19 mouse cellular contexts compared by ENCODE assay signal in the genomic region with DNA sequence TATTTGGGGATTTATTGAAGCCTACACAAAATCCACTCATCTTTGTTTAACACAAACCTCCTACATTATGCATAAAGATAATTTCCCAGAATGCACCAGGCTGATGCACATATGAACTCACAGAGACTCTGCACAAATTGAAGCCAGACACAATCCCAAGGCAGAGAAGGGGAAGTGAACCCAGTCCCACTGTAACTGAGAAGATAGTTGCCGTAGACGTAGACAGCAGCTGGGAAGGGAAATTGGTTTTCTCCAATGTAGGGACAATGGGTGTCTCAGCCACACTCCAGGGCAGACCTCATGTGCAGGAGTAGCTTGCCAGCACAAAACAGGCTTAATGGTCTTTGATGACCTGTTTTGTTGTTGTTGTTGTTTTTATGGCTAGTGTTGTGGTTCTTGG.
"Had no signal": no experiment of that assay in that cellular context is flagged by ENCODE, and none has a peak within 500 bp of the region (broad histone marks: within the 10 kb centered on the region; RNA-seq: fewer than 3 reads in every experiment).

No protein-coding gene starts in this region.

- H3K4me2 ChIP-seq: lung, embryonic 14.5 days; midbrain, embryonic 12.5 days; neural tube, embryonic 13.5 days; neural tube, embryonic 15.5 days had no signal

- H3K9ac ChIP-seq: lung, embryonic 14.5 days; midbrain, embryonic 12.5 days; neural tube, embryonic 13.5 days; neural tube, embryonic 15.5 days had no signal

- H3K27ac ChIP-seq: midbrain, embryonic 10.5 days; midbrain, embryonic 12.5 days; neural tube, embryonic 13.5 days; neural tube, embryonic 15.5 days had no signal

- H3K9me3 ChIP-seq: midbrain, embryonic 10.5 days; midbrain, embryonic 12.5 days; neural tube, embryonic 13.5 days; neural tube, embryonic 15.5 days had no signal

- H3K36me3 ChIP-seq: midbrain, embryonic 10.5 days; midbrain, embryonic 12.5 days; neural tube, embryonic 13.5 days; neural tube, embryonic 15.5 days had no signal

- ATAC-seq: midbrain, embryonic 16.5 days had no signal

- DNase-seq: lung, adult 18-20 months; lung, embryonic 14.5 days; lung, postnatal 10 days; lung, postnatal 4 days; midbrain, embryonic 14.5 days; retina, postnatal 1 day; right cerebral cortex, adult 18-20 months; right cerebral cortex, postnatal 25 days; right cerebral cortex, postnatal 4 days; spleen, adult 18-20 months; thymus, adult 18-20 months; thymus, postnatal 14 days; thymus, postnatal 36 days had no signal

- H3K27me3 ChIP-seq: midbrain, embryonic 12.5 days; neural tube, embryonic 13.5 days; neural tube, embryonic 15.5 days had no signal

- H3K4me3 ChIP-seq: midbrain, embryonic 10.5 days; midbrain, embryonic 12.5 days; myocyte; neural tube, embryonic 13.5 days; neural tube, embryonic 15.5 days had no signal

- H3K4me1 ChIP-seq: midbrain, embryonic 10.5 days; midbrain, embryonic 12.5 days; neural tube, embryonic 13.5 days; neural tube, embryonic 15.5 days had no signal
